Mouse (Mus musculus): ENCODE data around the gene Cyb5b.

The Cyb5b gene

GRCm38 (mm10) chr8:107132581-107133491 lies 17.6 kb upstream of the Cyb5b start:
- peak in 1 of 2 experiments; percentile 50 for DNase-seq

DNA sequence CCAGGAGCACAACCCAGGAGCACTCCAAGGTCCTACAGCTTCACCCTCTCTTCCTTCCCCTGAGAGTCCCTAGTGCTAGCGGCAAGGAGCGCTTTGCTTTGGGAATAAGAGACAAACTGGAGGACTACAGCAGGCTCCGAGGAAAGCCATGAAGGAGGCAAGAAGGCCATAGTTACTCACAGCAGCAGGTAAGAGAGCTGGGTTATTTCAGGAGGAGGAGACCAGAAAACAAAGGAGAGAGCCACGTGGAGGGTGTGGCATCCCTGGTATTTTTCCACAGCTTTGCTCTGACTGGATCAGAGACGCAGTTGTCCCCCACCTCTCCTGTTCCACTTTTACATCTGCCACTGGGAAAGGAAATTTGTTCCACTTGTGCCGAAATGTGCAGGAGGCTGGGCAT lies 16.6 kb upstream of the Cyb5b start:
- DNase-seq = peak in 1 of 2 experiments; percentile 51

DNA sequence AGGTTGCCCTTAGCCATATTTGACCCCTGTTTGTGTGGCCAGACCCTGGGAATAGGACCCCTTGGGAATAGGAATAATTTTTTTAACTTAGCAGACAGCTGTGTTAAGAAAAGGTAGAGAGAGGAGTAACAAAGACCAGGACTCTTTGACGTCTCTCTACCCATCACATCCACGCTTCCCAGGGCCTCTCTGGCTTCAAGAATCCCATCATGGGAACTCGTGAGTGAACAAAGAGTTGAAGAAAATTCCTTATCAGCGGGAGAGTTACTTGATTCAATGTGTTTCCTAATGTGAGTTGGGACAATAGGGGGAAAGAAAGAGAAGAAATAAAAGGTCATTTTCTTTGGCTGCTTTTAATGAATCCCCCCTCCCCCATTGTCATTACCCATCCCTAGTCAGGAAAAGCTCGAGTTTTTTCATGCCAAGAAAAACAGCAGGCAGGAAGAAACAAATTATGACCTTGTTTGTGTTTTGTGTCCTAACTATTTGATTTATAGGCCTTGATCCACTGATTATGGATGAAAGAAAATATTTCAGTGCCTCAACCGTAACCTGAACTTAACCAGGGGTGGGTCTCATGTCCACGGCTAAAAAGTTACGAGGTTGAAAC lies 14.3 kb upstream of the Cyb5b start:
- DNase-seq = no peak

DNA sequence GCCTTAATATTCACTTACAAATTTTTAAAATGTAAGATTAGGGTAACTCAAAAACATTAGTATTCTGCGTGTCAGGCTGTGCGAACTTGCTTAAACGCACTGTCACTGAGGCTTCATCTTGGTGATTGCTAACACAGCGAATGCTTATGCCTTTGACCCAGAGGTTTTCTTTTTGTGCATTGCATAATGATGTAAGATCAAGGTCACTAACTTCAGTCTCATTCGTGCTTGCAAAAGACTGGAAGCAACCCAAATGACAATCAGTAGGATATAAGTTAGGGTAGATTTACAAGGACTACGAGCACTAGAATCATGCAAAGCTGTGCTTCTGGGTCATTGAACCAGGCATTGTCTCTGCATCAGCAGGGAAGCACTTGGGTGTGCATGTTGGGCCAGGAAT lies 12.8 kb upstream of the Cyb5b start:
- no peak for DNase-seq

GRCm38 (mm10) chr8:107138338-107138737 lies 12.1 kb upstream of the Cyb5b start:
- no peak for DNase-seq

GRCm38 (mm10) chr8:107139704-107140470 lies 10.6 kb upstream of the Cyb5b start:
- peak in 1 of 2 experiments; percentile 46 for DNase-seq

DNA sequence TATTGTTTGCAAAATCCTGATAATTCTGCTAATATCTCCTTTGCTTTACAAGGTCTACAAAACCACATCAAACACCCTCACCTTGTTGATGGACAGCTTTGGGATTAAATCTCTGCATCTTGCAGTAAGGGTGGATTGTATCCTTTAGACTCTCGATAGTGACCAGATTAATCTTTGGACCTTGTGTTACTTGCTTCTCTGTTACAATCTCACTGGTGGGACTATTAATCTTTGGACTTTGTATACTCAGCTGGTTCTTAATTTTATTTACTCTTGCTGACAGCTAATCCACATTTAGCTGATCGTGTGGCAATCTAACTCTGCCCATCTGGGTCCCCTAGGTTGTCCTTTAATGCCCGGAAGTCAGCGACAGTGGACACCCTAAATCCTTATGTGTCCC lies 7.9 kb upstream of the Cyb5b start:
- no peak for DNase-seq

GRCm38 (mm10) chr8:107143501-107143900 lies 6.9 kb upstream of the Cyb5b start:
- DNase-seq = peak; percentile 54 to 71

- DNase-seq = no peak
Observed at GRCm38 (mm10) chr8:107146186-107146585, 4.3 kb upstream of the Cyb5b start.

DNA sequence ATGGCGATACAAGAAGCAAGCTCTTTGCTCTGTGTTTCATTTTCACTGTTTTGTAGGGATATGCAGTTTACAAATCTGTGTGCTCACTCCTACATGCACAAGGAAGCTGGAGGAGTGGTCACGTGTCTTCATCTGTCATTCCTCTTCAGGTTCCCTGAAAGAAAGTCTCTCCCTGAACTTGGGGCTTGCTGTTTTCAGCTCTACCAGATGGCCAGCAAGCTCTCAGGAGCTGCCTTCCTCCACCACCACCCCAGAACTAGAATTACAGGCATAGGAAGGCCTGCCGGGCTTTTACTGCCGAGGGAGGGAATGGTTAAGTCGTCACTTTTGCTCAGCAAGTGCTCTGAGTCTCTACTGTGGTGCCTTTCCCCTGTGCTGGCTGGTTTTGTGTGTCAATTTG lies 1.6 kb upstream of the Cyb5b start:
- no peak for DNase-seq

DNA sequence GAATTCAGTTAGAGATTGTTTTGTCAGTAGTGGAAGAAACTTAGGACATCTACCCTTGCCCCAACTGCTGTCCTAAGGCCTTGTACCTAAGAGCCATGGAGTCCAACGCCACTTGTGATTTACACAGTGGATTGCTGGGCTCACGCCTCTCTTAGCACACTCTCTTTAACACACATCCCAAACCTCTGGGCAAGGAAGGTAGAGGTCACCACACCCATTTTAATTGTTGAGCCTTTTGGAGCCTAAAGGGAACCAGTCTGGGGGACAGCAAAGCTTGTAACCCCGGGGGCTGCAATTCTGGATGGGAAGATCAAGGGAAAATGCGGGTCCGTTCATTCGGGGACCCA lies 410 bp upstream of the Cyb5b start:
- DNase-seq = no peak

DNA sequence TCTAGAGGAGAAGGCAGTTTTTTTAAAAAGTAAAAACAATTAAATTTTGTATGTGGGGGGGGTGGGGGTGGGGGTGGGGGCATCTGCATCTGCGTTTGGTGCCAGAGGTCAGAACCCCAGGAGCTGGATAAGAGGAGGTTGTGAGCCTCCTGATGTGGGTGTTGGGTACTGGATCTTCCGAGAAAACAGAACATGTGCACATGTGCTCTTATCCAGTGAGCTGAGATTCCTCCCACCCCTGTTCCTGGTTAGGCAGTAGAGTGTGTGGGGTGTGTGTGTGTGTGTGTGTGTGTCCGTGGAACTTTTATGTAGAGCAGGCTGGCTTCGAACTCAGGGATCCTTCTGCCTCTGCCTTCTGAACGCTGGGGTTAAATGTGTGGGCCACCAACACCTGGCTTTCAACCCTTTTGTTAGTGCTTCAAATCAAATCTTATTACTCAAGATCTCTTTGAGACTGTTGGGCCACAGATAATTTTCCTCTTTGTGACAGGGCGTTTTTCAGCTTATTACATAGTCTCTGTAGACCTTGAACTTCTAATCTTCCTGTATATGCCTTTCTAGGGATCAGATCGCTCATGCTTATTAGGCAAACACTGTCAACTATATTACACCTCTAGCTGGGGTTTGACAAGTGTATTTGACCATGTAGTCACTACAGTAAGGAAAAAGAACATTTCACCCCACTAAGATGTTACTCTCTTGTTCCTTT lies 926 bp downstream of the Cyb5b start:
- no peak for DNase-seq

- DNase-seq = no peak
Observed at GRCm38 (mm10) chr8:107153326-107154210, 3.1 kb downstream of the Cyb5b start.

DNA sequence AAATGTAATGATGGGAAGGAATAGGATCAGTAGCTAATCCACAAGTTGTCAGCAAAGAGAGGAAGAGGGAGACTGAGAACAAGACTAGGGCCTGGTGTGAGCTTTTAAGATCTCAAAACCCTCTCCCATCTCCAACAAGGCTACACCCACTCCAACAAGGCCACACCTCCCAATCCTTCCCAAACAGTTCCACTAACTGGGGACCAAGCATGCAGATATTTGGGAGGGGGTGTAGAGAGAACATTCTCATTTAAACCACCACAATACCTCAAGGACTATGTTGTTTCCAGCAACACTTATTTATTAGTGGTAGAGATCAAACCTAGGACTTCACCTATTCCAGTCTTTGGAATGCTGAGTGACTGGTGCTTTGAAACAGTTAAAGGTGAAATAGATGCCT lies 6.4 kb downstream of the Cyb5b start:
- no peak for DNase-seq

DNA sequence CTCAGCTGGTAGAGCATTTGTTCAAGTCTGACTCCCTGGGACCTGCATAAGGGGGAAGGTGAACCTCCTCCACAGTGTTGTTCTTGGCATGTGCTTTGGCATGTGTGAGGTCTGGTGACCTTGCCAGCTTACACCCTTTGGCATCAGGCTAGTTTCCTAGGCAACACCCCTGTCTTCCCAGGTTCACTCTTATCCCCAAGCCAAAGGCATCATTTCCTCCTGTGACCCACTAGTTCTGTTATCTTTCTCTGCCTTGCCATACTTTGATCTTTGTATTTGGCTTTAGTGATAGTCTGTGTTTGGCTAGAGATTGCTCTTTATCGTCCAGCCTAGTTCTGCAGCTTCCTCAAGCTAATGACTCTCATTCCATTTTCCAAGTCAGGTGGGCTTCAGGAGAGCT lies 7.4 kb downstream of the Cyb5b start:
- DNase-seq = no peak

DNA sequence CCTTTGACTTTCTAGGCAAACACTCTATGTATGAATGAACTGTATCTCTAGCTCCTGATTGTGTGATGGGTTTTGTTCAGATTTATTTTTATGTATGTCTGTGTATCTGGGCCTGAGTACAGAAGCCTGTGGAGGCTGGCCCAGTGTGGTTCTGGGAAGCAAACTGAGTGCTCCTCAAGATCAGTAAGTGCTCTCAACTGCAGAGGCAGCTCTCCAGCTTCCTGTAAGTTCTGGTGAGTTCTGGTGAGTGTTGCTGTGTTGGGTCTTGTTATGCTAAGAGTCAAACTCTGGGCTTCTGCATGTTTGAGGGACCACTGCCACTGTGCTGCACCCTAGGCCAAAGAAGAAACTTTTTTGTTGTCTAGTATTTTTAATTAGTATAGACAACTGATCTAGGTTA lies 8.4 kb downstream of the Cyb5b start:
- no peak for DNase-seq

- DNase-seq = no peak
Observed at GRCm38 (mm10) chr8:107164251-107164773, 13.9 kb downstream of the Cyb5b start.

DNA sequence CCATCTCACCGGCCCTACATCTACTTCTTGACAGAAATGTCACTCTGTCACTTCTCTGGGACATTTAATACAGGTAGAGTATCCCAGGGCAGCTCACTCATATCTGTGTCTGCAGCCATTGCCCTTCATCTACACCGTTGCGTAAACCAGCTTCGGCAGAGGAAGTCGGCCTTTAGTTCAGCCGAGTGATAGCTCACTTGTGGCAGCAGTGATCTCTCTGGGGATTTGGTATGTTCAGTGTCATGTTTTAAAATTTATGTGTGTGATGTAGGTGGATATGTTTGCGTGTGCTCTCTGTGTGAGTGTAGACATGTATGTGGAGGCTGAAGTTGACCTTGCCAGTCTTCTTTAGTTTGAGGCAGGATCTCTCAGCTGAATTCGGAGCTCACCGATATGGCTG lies 15.3 kb downstream of the Cyb5b start:
- no peak for DNase-seq

DNA sequence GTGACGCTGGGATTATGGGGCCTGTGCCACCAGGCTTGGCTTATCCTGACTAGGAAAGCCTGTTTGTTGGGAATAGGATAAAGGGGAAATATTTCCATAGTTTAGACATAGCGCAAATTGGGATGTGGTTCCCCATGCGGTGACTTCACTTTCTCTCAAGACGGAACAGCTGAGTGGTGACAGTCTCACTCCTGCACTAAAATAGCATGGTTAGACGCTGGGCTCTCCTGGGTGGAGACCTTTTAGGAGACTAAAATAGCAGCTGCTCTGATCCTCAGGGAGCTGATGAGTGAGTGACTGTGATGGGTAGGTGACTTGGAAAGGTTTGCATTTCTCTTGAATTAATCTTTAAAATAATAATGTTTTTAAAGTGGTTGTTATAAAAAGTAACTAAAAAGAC lies 17.4 kb downstream of the Cyb5b start:
- DNase-seq = no peak

DNA sequence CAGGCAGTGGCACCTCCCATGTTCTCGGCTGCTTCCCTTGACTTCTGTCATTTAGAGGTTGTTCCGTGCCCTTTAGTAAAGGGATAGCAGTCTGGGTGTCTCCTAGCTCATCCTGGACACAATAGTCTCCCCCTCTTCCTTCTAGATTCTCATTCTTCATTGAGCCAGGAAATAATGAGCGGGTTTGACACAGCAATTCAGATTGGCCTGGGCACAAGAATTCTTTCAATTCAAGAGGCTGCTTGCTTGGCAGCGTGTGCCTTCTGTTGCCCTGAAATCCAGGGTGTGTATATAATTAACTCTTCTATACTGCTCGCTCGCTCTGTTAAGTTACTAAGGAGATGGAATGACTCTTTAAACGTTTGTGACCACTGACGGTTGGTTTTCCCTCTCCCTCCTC lies 21.7 kb downstream of the Cyb5b start:
- no peak for DNase-seq

DNA sequence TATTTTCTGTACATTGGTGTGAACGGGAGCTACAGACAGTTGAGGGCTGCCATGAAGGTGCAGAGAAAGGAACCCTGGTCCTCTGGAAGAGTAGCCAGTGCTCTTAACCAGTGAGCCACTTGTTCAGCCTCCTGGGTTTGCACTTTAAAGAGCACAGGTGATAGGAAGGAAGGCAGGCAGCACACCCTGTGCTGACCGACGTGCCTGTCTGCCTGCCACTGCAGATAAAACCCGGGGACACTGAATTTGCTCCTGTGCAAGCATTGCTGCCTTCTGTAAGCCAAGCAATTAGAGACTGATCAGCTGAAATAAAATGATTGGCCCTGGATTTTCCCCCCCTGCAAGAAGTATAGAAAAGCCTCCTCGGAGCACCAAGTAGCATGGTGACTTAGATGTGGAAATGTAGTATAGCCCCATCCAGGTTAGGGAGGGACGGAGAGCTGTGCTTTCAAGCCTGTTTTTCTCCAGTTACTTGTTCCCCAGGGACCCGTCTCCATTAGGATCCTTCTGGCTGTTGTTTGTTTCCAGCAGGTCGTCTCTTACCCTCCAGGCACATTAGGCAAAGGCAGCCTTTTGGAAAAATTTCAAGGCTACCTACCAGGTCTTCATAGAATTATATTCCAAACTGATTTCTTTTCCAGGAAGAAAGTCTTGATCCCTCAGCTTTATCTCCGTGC lies 22.7 kb downstream of the Cyb5b start:
- DNase-seq = no peak
